Mouse (Mus musculus) MEL (cell line): Measurements from ENCODE around the gene S100a13.

Source experiments
- CTCF ChIP-seq, 3 experiments: IDR thresholded peaks in 2 of 3; conservative IDR thresholded peaks in 1 of 3; 2 replicates each; pipeline ENCODE4 v1.5.1; 2011 to 2012; ENCODE audit warnings: low read length in 3 of 3, low read depth in 2 of 3, mild to moderate bottlenecking in 2 of 3, improper control_type of control experiment in 1 of 3, inconsistent platforms in 1 of 3, mixed read lengths in 1 of 3, moderate library complexity in 1 of 3; ENCODE audit not compliant: control insufficient read depth in 1 of 3, insufficient read depth in 1 of 3, poor library complexity in 1 of 3, severe bottlenecking in 1 of 3
- EP300 ChIP-seq, 2 experiments: IDR thresholded peaks; 2 replicates each; pipeline ENCODE4 v1.6.1; 2011; ENCODE audit warnings: improper control_type of control experiment in 2 of 2, low read length in 2 of 2, low read depth in 1 of 2, mild to moderate bottlenecking in 1 of 2
- GABPA ChIP-seq: IDR thresholded peaks from 2 replicates; pipeline ENCODE4 v1.6.1; 2012; ENCODE audit warnings: low read depth, mild to moderate bottlenecking, inconsistent platforms, low read length, improper control_type of control experiment, moderate library complexity
- HCFC1 ChIP-seq: IDR thresholded peaks from 2 replicates; pipeline ENCODE4 v1.6.1; 2012; ENCODE audit warnings: low read depth, mild to moderate bottlenecking, inconsistent platforms, low read length, improper control_type of control experiment, moderate library complexity
- KAT2A ChIP-seq: conservative IDR thresholded peaks from 2 replicates; pipeline ENCODE4 v1.6.1; 2012; ENCODE audit warnings: low read depth, low read length, improper control_type of control experiment, inconsistent platforms
- MAX ChIP-seq: IDR thresholded peaks from 2 replicates; pipeline ENCODE4 v1.6.1; 2011; ENCODE audit warnings: low read length, improper control_type of control experiment
- MYC ChIP-seq: IDR thresholded peaks from 2 replicates; pipeline ENCODE4 v1.6.1; 2011; ENCODE audit warnings: low read depth, mild to moderate bottlenecking, low read length, improper control_type of control experiment, moderate library complexity
- POLR2A ChIP-seq, 2 experiments: IDR thresholded peaks; 2 replicates each; pipeline ENCODE4 v1.6.1; 2011 to 2012; ENCODE audit warnings: low read length in 2 of 2, mild to moderate bottlenecking in 2 of 2, control low read depth in 1 of 2, improper control_type of control experiment in 1 of 2, low read depth in 1 of 2, moderate library complexity in 1 of 2; ENCODE audit not compliant: control insufficient read depth in 1 of 2, insufficient read depth in 1 of 2, poor library complexity in 1 of 2
- POLR2AphosphoS5 ChIP-seq: IDR thresholded peaks from 2 replicates; pipeline ENCODE4 v1.6.1; 2012; ENCODE audit warnings: low read depth, borderline replicate concordance, mild to moderate bottlenecking, inconsistent platforms, low read length, moderate library complexity, mixed read lengths
- RAD21 ChIP-seq: IDR thresholded peaks from 2 replicates; pipeline ENCODE4 v1.6.1; 2011; ENCODE audit warnings: mild to moderate bottlenecking, low read depth, low read length, improper control_type of control experiment
- TAL1 ChIP-seq: IDR thresholded peaks from 2 replicates; pipeline ENCODE4 v1.6.1; 2012; ENCODE audit warnings: mild to moderate bottlenecking, inconsistent platforms, low read length, moderate library complexity, mixed read lengths
- TCF12 ChIP-seq: IDR thresholded peaks from 2 replicates; pipeline ENCODE4 v1.6.1; 2014; ENCODE audit warnings: low read depth, mild to moderate bottlenecking, inconsistent platforms, low read length, improper control_type of control experiment, moderate library complexity
- ZC3H11A ChIP-seq: IDR thresholded peaks from 2 replicates; pipeline ENCODE4 v1.6.1; 2012; ENCODE audit warnings: low read depth, mild to moderate bottlenecking, inconsistent platforms, low read length, improper control_type of control experiment

- TF ChIP-seq KAT2A (no peak), RAD21 (no peak), CTCF (IDR thresholded peaks at IDR 0.05 in 2 of 3, conservative IDR thresholded peaks at IDR 0.05 in 1 of 3; ENCODE audit: control insufficient read depth in 1 of 3, insufficient read depth in 1 of 3, low read depth in 2 of 3, low read length in 3 of 3, poor library complexity in 1 of 3, severe bottlenecking in 1 of 3) (no peak), TAL1 (no peak), MAX (no peak), ZC3H11A (no peak), MYC (no peak), HCFC1 (no peak), POLR2AphosphoS5 (no peak), EP300 (IDR thresholded peaks at IDR 0.05; ENCODE audit: low read depth in 1 of 2, low read length in 2 of 2) (no peak), POLR2A (IDR thresholded peaks at IDR 0.05; ENCODE audit: control insufficient read depth in 1 of 2, insufficient read depth in 1 of 2, low read depth in 1 of 2, low read length in 2 of 2, poor library complexity in 1 of 2) (no peak), TCF12 (no peak), GABPA (no peak)
These were observed 48.4 kb upstream of the S100a13 start, which contains the start of gene Npr1 for GRCm38 (mm10) chr3:90465686-90466310.
